Mouse (Mus musculus) embryonic fibroblast, embryonic 13.5 days (primary cell): ENCODE results near the gene Taok1.

Experiments used
- CTCF ChIP-seq: IDR thresholded peaks from 2 replicates; pipeline ENCODE4 v1.5.1; 2011; ENCODE audit warnings: mild to moderate bottlenecking, control low read depth, low read length, moderate library complexity, borderline replicate concordance; ENCODE audit not compliant: insufficient read depth
- POLR2A ChIP-seq: IDR thresholded peaks from 2 replicates; pipeline ENCODE4 v1.6.1; 2011; ENCODE audit warnings: low read depth, mild to moderate bottlenecking, control low read depth, low read length, moderate library complexity

DNA sequence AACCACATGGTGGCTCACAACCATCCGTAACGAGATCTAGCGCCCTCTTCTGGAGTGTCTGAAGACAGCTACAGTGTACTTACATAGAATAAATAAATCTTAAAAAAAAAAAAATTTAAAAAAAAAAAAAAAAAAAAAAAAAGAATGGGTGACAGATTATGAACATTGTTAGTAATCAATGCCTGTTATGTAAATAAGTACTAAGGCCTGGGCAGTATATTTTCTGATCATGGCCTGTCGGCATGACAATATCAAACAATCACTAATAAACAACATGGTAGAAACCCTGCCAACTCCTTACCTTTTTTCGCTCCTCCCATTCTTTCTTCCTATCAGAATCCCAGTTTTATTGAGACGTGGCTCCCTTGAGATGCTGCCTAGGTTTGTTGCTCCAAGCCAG is 44.9 kb upstream of the Taok1 start:
- no peak for TF ChIP-seq CTCF
- no peak for TF ChIP-seq POLR2A
